In genomic region chrX:86854835-86855234, GRCm38 (mm10) we compare ENCODE assay signal across 30 mouse cellular contexts.
"Had no signal": no experiment of that assay in that cellular context is flagged by ENCODE, and none has a peak within 500 bp of the region (broad histone marks: within the 10 kb centered on the region; RNA-seq: fewer than 3 reads in every experiment).

No protein-coding gene starts in this region.

- H3K9me3 ChIP-seq: heart, embryonic 12.5 days; heart, embryonic 13.5 days; heart, embryonic 15.5 days; hindbrain, embryonic 10.5 days; hindbrain, embryonic 12.5 days; hindbrain, embryonic 13.5 days; hindbrain, embryonic 15.5 days; intestine, embryonic 15.5 days; kidney, embryonic 15.5 days had no signal

- H3K27ac ChIP-seq: heart, embryonic 13.5 days; heart, embryonic 15.5 days; hindbrain, embryonic 10.5 days; hindbrain, embryonic 12.5 days; hindbrain, embryonic 13.5 days; hindbrain, embryonic 14.5 days; hindbrain, embryonic 15.5 days; hindbrain, postnatal 0 days; intestine, embryonic 15.5 days; kidney, embryonic 15.5 days; kidney, postnatal 0 days; layer of hippocampus, adult 2 months; left cerebral cortex, adult 2 months had no signal

- H3K9ac ChIP-seq: heart, embryonic 12.5 days; heart, embryonic 13.5 days; heart, embryonic 15.5 days; hindbrain, embryonic 12.5 days; hindbrain, embryonic 13.5 days; hindbrain, embryonic 14.5 days; hindbrain, embryonic 15.5 days; intestine, embryonic 15.5 days; kidney, embryonic 15.5 days had no signal

- DNase-seq: heart, postnatal 10 days; heart, postnatal 14 days; heart, postnatal 36 days; heart, postnatal 4 days; kidney, adult 11 months; kidney, adult 18-20 months; kidney, adult 2 months; kidney, adult 8-10 months; kidney, adult 9 months; kidney, postnatal 10 days; kidney, postnatal 14 days; kidney, postnatal 25 days; kidney, postnatal 36 days; kidney, postnatal 4 days; layer of hippocampus, adult 9-11 months; layer of hippocampus, postnatal 36 days had no signal

- H3K4me2 ChIP-seq: heart, embryonic 12.5 days; heart, embryonic 13.5 days; heart, embryonic 15.5 days; hindbrain, embryonic 12.5 days; hindbrain, embryonic 13.5 days; hindbrain, embryonic 14.5 days; hindbrain, embryonic 15.5 days; intestine, embryonic 15.5 days; kidney, embryonic 15.5 days had no signal

- H3K27me3 ChIP-seq: heart, embryonic 12.5 days; heart, embryonic 13.5 days; heart, embryonic 15.5 days; hindbrain, embryonic 12.5 days; hindbrain, embryonic 13.5 days; hindbrain, embryonic 15.5 days; intestine, embryonic 15.5 days; kidney, embryonic 15.5 days had no signal

- H3K4me1 ChIP-seq: heart, embryonic 12.5 days; heart, embryonic 13.5 days; heart, embryonic 15.5 days; hindbrain, embryonic 10.5 days; hindbrain, embryonic 12.5 days; hindbrain, embryonic 13.5 days; hindbrain, embryonic 15.5 days; intestine, embryonic 15.5 days; kidney, embryonic 15.5 days had no signal

- H3K4me3 ChIP-seq: heart, embryonic 12.5 days; heart, embryonic 13.5 days; heart, embryonic 15.5 days; hindbrain, embryonic 10.5 days; hindbrain, embryonic 12.5 days; hindbrain, embryonic 13.5 days; hindbrain, embryonic 15.5 days; intestine, embryonic 15.5 days; kidney, embryonic 15.5 days; layer of hippocampus, adult 2 months; left cerebral cortex, adult 2 months had no signal

- H3K36me3 ChIP-seq: heart, embryonic 12.5 days; heart, embryonic 13.5 days; heart, embryonic 15.5 days; hindbrain, embryonic 10.5 days; hindbrain, embryonic 12.5 days; hindbrain, embryonic 13.5 days; hindbrain, embryonic 15.5 days; intestine, embryonic 15.5 days; kidney, embryonic 15.5 days had no signal
